Mouse (Mus musculus): ENCODE measurements around the gene Ms4a6c.
"Not testable (repeated sequence)": the region's sequence is repeated elsewhere in the genome, so short reads cannot be mapped to it uniquely, and the experiment has no call there.

Ms4a6c gene

GRCm38 (mm10) chr19:11469215-11469614 is at the start of gene Ms4a6c:
Gene Ms4a6c (plus strand): TSS chr19:11469366.
- DNase-seq (ENCODE audit: low spot score): not testable (repeated sequence)

- DNase-seq (ENCODE audit: low spot score): not testable (repeated sequence)
Measured at GRCm38 (mm10) chr19:11431209-11431608, 38.0 kb upstream of the Ms4a6c start.

GRCm38 (mm10) chr19:11435058-11435834 is 33.9 kb upstream of the Ms4a6c start:
- DNase-seq (ENCODE audit: low spot score): no peak

- no peak for DNase-seq (ENCODE audit: low spot score)
Measured at GRCm38 (mm10) chr19:11443338-11443737, 25.8 kb upstream of the Ms4a6c start, which contains the start of gene Ms4a4b. Gene Ms4a4b (plus strand): TSS chr19:11443553.

- no peak for DNase-seq (ENCODE audit: low spot score)
Measured at GRCm38 (mm10) chr19:11443964-11444363, 25.2 kb upstream of the Ms4a6c start.

DNA sequence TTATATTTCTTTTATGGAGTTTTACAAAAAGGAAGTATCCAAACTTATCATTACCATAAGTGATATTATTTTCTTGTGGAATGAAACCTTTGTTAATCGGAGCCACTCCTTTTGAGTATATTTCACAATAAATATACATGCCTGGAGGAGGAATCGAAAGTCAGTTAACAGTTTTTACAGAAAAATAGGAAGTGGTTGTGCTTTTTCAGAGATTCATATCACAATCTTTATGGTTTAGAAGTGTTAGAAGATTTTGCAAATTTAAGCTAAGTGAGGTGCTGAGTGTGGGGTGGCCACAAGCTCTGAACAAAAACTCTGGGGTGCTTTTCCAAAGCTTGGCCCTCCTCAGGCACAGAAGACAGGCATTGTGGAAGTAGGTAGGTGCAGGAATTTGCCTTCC is 21.9 kb upstream of the Ms4a6c start:
- no peak for DNase-seq (ENCODE audit: low spot score)

GRCm38 (mm10) chr19:11459041-11459440 is 10.1 kb upstream of the Ms4a6c start:
- DNase-seq (ENCODE audit: low spot score): not testable (repeated sequence)

DNA sequence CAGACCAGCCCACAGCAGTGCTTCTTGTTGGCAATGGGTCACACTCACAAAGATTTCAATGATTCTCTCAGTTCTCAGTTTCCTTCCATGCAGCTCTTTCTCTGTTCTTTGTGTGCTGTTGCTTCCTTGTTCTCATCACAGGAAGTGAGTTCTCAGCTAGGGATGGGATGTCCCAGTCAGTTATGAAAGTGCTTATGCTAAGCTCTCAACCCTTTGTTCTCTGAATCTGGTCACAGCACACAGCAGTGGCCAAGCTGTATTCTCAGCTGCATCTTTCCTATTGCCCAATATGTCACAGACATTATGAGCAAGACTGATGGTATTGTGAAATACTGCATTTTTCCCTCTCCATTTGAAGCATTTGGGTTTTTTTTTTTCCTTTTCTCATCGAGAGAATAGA is 4.4 kb upstream of the Ms4a6c start:
- not testable (repeated sequence) for DNase-seq (ENCODE audit: low spot score)

GRCm38 (mm10) chr19:11466471-11466870 is 2.7 kb upstream of the Ms4a6c start:
- no peak for DNase-seq (ENCODE audit: low spot score)

DNA sequence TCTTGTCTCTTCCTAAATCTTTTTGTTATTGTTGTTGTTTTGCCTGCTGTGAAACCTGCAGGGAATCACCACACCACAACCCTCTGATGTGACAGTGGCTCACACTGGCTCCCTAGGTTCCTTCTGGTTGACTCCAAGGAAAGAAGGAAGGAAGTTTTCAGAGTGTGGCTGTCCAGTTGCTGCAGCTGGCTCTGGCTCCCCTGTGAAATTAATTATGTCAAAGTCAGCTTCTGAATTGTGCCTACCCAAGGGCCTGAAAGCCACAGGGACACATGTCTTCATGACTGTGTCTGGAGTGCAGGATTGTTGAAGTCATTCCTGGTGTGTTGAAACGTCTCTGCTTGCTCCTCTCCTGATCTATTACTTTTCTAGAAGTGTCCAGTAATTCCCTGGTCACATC is 805 bp upstream of the Ms4a6c start:
- DNase-seq (ENCODE audit: low spot score): not testable (repeated sequence)

DNA sequence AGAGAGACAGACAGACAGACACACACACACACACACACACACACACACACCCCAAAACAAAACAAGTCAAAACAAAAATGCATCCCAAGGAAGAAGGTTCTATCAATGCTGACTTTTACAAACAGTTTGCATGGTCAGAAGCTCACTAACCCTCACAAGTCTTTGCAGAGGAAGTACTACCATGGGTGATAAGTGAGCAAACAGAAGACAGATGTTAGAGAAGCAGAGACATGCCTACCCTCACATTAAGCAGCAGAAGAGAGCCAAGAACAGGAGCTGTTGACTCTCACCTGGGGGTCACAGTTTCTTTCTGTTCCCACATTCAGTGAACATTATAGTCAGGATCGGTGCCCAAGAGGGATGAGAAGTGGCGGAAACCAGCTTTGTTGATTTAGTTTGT is 10.5 kb downstream of the Ms4a6c start:
- no peak for DNase-seq (ENCODE audit: low spot score)

GRCm38 (mm10) chr19:11482684-11483083 is 13.5 kb downstream of the Ms4a6c start:
- DNase-seq (ENCODE audit: low spot score): no peak

GRCm38 (mm10) chr19:11483941-11484340 is 14.8 kb downstream of the Ms4a6c start:
- DNase-seq (ENCODE audit: low spot score): no peak

DNA sequence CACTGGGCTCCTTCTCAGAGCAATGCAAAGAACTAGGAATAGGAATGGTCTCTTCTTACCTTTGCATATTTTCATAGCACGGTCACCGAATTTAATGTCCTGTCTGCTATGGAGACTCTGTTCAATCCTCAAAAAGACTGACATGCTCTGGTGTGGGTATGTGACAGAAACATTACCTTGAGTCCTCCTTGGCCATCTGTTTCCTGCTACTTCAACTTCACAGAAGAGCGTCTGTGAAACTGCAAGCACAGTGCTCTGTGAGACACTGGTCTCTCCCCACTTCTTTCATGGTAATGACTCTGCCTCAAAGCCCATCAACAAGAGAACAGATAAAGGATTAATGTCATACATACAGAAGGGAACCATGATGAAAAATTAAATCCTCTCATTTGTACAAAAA is 15.2 kb downstream of the Ms4a6c start:
- no peak for DNase-seq (ENCODE audit: low spot score)

- no peak for DNase-seq (ENCODE audit: low spot score)
Measured at GRCm38 (mm10) chr19:11485266-11485665, 16.1 kb downstream of the Ms4a6c start.

DNA sequence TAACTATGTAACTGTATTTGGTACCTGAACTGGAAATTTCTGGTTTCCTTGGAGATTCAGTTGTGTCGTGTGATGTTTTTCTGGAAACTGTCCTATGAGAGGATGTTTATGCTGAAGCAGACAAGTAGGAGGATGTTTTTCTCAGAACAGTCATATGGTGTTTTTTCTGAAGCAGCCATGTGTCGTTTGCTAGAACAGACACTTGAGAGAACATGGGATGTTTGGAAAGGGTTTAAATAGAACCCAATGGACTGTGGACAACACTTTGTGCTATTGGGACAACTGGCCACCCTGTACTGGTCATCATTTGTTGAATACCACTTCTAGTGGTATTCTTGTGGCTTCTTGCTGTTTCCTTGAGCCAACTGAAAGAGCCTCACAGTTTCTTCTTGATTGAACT is 16.6 kb downstream of the Ms4a6c start, which contains the start of gene Gm8369:
TSS of gene Gm8369 (plus strand) at position 193 of the 400 bp plus-strand sequence.
- no peak for DNase-seq (ENCODE audit: low spot score)

DNA sequence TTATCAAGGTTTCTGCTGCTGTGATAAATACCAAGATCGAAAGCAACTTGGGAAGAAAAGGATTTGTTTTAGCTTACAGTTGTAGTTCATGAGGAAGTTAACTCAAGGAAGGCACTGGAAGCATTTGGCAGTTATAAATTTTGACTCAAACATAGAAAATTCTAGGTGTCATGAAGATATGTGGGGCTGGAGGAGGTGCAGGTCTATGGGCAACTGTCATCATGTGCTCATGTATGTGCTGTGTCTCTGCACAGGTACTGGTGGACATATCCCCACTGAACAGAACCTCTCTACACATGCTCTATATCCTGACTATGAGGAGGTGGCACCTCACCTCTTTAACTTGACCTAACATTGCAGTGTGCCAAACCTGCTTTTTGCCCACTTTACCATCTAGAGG is 17.4 kb downstream of the Ms4a6c start:
- DNase-seq (ENCODE audit: low spot score): no peak

DNA sequence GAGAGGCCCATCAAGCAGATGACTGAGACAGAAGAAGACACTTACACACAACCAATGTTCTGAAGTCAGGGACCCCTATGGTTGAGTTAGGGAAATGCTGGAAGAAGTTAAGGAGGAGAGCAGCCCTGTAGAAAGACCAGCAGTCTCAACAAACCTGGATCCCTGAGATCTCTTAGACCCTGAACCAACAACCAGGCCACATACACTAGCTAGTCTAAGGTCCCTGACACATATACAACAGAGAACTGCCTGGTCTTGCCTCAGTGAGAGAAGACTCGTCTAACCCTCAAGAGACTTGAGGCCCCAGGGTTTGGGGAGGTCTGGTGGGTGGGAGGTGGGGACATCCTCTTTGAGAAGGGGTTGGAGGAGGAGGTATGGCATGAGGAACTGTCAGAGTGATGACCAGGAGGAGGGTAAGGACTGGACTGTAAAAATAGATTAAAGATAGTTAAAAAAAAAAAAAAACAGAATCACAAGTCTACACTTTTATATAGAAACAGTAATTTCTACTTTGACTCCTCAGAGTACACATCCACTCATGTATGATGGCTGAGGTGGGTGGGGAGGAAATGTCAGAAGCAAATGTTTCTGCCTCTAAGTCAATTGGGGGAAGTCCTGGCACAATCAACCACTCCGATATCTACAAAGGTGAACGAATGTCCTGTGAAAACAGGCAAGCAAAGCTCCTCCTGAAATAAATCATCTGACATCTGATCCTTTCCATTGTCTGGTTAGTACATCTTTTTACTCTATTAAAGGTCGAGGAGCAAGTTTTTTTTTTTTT is 22.4 kb downstream of the Ms4a6c start:
- no peak for DNase-seq (ENCODE audit: low spot score)

DNA sequence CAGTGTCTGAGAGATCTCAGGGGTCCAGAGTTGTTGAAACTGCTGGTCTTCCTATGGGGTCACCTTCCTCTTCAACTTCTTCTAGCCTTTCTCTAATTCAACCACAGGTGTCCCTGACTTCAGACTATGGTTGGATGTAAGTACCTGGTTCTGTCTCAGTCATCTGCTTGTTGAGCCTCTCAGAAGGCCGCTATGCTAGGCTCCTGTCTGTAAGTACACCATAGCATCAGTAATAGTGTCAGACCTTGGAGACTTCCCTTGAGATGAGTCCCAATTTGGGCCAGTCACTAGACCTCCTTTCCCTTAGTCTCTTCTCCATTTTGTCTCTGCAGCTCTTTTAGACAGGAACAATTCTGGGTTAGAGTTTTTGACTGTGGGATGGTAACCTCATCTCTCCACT is 23.5 kb downstream of the Ms4a6c start:
- DNase-seq (ENCODE audit: low spot score): no peak

GRCm38 (mm10) chr19:11494519-11494918 is 25.4 kb downstream of the Ms4a6c start:
- DNase-seq (ENCODE audit: low spot score): no peak

DNA sequence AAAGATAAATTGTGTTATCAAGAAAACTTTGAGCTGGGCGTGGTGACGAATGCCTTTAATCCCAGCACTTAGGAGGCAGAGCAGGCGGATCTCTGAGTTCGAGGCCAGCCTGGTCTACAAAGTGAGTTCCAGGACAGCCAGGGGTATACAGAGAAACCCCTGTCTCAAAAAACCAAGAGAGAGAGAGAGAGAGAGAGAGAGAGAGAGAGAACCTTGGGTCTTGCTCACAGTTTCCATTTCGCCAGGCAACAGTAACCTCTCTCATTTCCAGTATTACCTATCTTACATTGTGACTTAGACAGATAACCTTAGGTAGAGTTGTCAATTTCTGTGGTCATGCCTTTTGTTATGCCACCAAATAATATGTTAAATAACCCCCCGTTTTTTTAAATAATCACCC is 27.2 kb downstream of the Ms4a6c start:
- DNase-seq (ENCODE audit: low spot score): no peak

DNA sequence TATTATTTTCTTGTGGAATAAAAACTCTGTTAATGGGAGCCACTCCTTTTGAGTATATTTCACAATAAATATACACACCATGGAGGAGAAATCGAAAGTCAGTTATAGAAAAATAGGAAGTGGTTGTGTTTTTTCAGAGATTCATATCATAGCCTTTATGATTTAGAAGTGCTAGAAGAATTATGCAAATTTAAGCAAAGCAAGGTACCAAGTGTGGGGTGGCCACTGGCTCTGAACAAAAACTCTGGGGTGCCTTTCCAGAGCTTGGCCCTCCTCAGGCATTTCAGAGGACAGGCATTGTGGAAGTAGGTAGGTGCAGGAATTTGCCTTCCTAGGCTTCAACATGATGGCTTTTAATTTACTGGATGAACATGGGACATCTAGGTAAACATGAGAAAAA is 28.1 kb downstream of the Ms4a6c start:
- DNase-seq (ENCODE audit: low spot score): not testable (repeated sequence)

- no peak for DNase-seq (ENCODE audit: low spot score)
Measured at GRCm38 (mm10) chr19:11500796-11501195, 31.6 kb downstream of the Ms4a6c start.
